Mouse (Mus musculus) brain, embryonic 14.5 days (tissue): ENCODE data around the gene Gps1.

Experiments
- CTCF ChIP-seq: fragments of 200-500 bp; IDR thresholded peaks from 2 replicates; pipeline ENCODE4 v1.5.1; 2012; ENCODE audit warnings: inconsistent platforms, mild to moderate bottlenecking, moderate library complexity, borderline replicate concordance; ENCODE audit not compliant: insufficient read depth, insufficient read length; ENCODE audit errors: extremely low read depth
- POLR2A ChIP-seq: fragments of 200-500 bp; IDR thresholded peaks from 2 replicates; pipeline ENCODE4 v1.6.1; 2012; ENCODE audit warnings: mild to moderate bottlenecking, inconsistent platforms, borderline replicate concordance; ENCODE audit not compliant: poor library complexity, insufficient read depth, insufficient read length, severe bottlenecking; ENCODE audit errors: extremely low read depth

DNA sequence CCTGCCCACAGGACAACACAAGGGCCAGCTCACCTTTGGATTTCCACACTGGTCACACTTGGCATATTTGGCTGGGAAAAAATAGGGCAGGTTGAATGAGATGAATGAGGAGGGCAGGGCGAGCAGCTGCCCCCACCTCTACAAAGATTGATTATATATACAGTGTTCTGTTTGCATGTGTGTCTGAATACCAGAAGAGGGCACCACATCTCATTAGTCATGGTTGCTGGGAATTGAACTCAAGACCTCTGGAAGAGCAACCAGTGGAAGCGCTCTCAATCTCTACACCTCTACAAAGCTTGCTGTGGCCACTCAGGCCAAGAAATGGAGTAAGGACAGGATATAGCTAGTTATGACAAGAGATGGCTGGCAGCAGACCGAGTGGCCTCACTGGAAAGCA, 5.7 kb downstream of the Gps1 start:
- TF ChIP-seq CTCF (no peak), POLR2A (no peak)
